Mouse (Mus musculus) forebrain, embryonic 12.5 days (tissue): ENCODE results near the gene Kifap3. TPM values are rescaled to one million over a fixed set of nuclear protein-coding genes. Genes with fewer than 3 reads are reported as not detected.

Experiments used
- ATAC-seq: fragments of 200-750 bp; cut with Nextera tagmentation; 2 replicates; pipeline ENCODE4 v1.8.0; 2017; ENCODE audit warnings: moderate TSS enrichment; ENCODE audit not compliant: low FRiP score
- H3K27ac ChIP-seq: fragments of 300-500 bp; sonication (generic); 2 replicates; pipeline ENCODE4 v1.5.1; 2016; ENCODE audit warnings: mild to moderate bottlenecking
- H3K27me3 ChIP-seq: fragments of 300-500 bp; sonication (generic); 2 replicates; pipeline ENCODE4 v1.6.1; 2016; ENCODE audit warnings: mild to moderate bottlenecking
- H3K36me3 ChIP-seq: fragments of 300-500 bp; sonication (generic); replicated peaks from 2 replicates; pipeline ENCODE4 v1.6.1; 2016; ENCODE audit warnings: mild to moderate bottlenecking
- H3K4me1 ChIP-seq: fragments of 300-500 bp; sonication (generic); 2 replicates; pipeline ENCODE4 v1.6.1; 2016
- H3K4me2 ChIP-seq: fragments of 300-500 bp; sonication (generic); 2 replicates; pipeline ENCODE4 v1.6.1; 2016; ENCODE audit warnings: mild to moderate bottlenecking, moderate library complexity
- H3K4me3 ChIP-seq: fragments of 300-500 bp; sonication (generic); replicated peaks from 2 replicates; pipeline ENCODE4 v1.5.1; 2016; ENCODE audit warnings: mild to moderate bottlenecking
- H3K9ac ChIP-seq: fragments of 300-500 bp; sonication (generic); 2 replicates; pipeline ENCODE4 v1.6.1; 2016; ENCODE audit warnings: mild to moderate bottlenecking
- H3K9me3 ChIP-seq: fragments of 300-500 bp; sonication (generic); 2 replicates; pipeline ENCODE4 v1.6.1; 2016
- WGBS: fragments of 180-500 bp; shearing (Covaris S2); methylation state at CpG from one replicate; pipeline ENCODE4 v1.1.7; 2016; 5-methylcytosine and 5-hydroxymethylcytosine counted together
- polyA plus RNA-seq: library from polyadenylated mRNA; unstranded; fragments of >200 nt; fragmentation: Nextera tagmentation; extraction: Ambion mirVana; gene quantifications from 2 replicates; pipeline ENCODE4 v1.2.1, GENCODE M21; 2016

The Kifap3 gene
- polyA plus RNA-seq, 1 experiment from 2014 or later, result 54.6 TPM

DNA sequence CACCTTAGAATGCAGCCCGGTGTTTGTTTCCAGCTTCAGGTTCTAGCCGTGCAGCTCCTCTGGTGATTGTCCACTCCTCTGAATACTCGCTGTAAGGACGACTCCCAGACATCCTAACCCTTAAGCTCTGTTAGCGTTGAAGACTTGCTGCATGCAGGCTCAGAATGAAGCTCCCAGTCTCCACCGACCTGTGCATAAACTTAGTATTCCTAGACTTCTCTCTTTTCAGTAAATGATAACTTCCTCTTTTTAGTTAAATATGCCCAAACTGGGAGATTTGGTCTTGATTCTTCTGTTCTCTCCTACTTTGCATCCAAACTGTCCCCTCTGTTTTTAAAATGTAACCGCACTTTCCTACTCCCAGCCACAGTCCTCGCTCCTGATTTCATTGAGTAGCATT is 61.2 kb downstream of the Kifap3 start:
- no peak for ATAC-seq
- Histone ChIP-seq H3K9me3 (no peaks in the 10 kb centered on the region), H3K4me1 (no peaks in the 10 kb centered on the region), H3K4me3 (no peak overlapping the region), H3K27me3 (no peaks in the 10 kb centered on the region), H3K36me3 (no peaks in the 10 kb centered on the region), H3K27ac (no peak overlapping the region), H3K9ac (no peak overlapping the region), H3K4me2 (no peak overlapping the region)
- 91% methylated on average over 8 of the region's 8 CpGs for WGBS

DNA sequence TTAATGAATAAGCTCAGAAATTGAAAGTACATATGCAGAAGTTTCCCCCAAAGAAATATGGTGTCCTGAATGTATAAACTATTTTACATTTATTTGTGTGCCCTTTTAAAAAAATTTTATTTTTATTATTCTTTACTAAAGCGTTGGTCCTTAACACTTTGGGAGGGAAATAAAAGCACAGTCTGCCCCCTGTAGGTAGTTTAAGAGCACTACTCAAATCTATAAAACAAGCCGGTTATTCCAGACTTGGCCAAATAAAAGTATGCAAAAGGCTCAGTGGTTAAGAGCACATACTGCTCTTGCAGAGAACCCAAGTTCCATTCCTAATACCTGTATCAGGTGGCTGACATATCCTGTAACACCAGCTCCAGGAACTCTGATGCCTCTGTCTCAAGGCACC is 62.9 kb downstream of the Kifap3 start:
- 0 out of 2 replicates have a peak, but pooled peaks have one; percentile 27 for ATAC-seq
- Histone ChIP-seq H3K4me1 (no peaks in the 10 kb centered on the region), H3K9ac (no peak overlapping the region), H3K27me3 (no peaks in the 10 kb centered on the region), H3K4me3 (no peak overlapping the region), H3K27ac (no peak overlapping the region), H3K36me3 (no peaks in the 10 kb centered on the region), H3K9me3 (no peaks in the 10 kb centered on the region), H3K4me2 (no peak overlapping the region)
- whole genome bisulfite sequencing, result 58% methylated on average over 2 of the region's 2 CpGs

DNA sequence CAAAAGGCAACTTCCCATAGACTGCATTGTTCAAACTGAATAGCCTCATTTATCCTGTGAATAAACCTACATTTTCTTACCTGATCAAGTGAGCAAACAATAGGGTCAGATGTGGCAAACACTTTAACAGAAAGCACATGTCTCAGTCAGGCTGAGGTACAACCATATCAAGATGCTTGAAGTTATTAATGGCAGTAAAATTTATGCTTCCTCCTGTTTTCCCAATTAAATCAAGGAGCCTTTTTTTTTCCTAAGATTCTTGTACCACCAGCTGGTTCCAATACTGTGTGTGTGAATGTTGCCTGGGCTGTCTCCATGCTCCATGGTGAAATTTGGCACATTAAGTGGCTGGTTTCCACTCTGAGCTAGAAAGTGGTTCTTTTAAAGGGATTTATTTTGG is 64.5 kb downstream of the Kifap3 start:
- no peaks in the 10 kb centered on the region for H3K4me1 ChIP-seq
- H3K9me3 ChIP-seq, result no peaks in the 10 kb centered on the region
- no peak for ATAC-seq
- H3K9ac ChIP-seq, result no peak overlapping the region
- no peak overlapping the region for H3K4me3 ChIP-seq
- H3K27me3 ChIP-seq, result no peaks in the 10 kb centered on the region
- H3K27ac ChIP-seq, result no peak overlapping the region
- no peak overlapping the region for H3K4me2 ChIP-seq
- peaks cover 4% of the 10 kb centered on the region; the same call in 1 of the 2 replicates for H3K36me3 ChIP-seq

DNA sequence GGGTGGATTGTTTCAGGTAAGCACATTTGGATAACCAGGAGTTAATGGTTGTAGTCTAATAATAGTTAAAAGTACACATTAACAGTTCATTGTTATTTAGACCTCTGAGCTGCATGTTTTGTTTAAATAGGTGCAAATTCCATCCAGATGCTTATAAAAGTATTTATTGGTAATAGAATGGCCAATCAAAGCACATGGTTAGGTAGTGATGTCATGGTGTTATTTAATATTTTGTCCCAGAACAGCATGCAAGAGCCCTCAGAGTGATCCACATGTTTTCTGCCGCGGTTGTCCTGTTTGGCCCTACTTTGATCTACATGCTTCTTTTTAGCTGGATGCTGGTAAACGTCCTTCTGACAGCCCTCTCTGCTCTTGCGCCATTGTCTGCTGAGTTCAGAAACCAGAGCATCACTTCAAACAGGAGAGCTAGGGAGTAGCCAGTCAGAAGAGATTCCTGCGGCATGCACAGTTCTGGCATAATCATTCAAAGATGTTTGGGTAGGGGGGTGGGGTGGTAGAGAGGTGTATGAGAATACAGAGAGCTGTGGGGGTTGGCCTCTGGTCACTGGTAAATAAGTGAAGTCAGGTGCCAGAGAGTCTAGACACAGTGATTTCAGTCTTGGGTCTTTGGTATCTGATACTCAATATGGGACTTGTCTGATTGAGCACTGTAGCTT is 73.6 kb downstream of the Kifap3 start:
- H3K27me3 ChIP-seq, result no peaks in the 10 kb centered on the region
- WGBS, result 77% methylated on average over 5 of the region's 5 CpGs
- no peak overlapping the region for H3K4me2 ChIP-seq
- no peaks in the 10 kb centered on the region for H3K9me3 ChIP-seq
- H3K4me1 ChIP-seq, result no peaks in the 10 kb centered on the region
- no peak overlapping the region for H3K4me3 ChIP-seq
- H3K36me3 ChIP-seq, result peaks cover 15% of the 10 kb centered on the region
- no peak for ATAC-seq
- no peak overlapping the region for H3K9ac ChIP-seq
- no peak overlapping the region for H3K27ac ChIP-seq

DNA sequence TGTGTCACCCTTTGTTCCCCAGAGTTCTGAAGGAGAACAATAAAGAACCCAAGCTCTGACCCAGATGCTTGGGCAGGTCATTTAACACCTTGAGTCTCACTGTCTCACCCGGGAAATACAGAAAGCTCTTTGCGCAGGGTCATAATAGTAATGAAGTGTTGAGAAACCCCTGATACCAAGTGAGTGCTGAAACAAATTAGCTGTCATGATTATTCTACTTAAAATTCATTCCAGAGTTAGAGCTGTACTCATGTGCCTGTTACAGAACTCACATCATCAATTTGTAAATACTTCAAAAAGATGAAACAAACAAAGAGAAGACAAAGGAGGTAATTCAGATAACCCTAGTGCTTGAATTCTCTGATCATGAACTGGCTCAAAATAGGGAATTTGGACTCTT is 79.0 kb downstream of the Kifap3 start:
- peaks cover 34% of the 10 kb centered on the region for H3K36me3 ChIP-seq
- no peak overlapping the region for H3K9ac ChIP-seq
- no peak overlapping the region for H3K4me3 ChIP-seq
- 87% methylated on average over 2 of the region's 2 CpGs for WGBS
- no peaks in the 10 kb centered on the region for H3K27me3 ChIP-seq
- no peaks in the 10 kb centered on the region for H3K4me1 ChIP-seq
- no peak for ATAC-seq
- no peaks in the 10 kb centered on the region for H3K9me3 ChIP-seq
- H3K27ac ChIP-seq, result no peak overlapping the region
- H3K4me2 ChIP-seq, result no peak overlapping the region

GRCm38 (mm10) chr1:163861538-163861937 is 82.2 kb downstream of the Kifap3 start:
- peaks cover 43% of the 10 kb centered on the region for H3K36me3 ChIP-seq
- H3K27ac ChIP-seq, result no peak overlapping the region

DNA sequence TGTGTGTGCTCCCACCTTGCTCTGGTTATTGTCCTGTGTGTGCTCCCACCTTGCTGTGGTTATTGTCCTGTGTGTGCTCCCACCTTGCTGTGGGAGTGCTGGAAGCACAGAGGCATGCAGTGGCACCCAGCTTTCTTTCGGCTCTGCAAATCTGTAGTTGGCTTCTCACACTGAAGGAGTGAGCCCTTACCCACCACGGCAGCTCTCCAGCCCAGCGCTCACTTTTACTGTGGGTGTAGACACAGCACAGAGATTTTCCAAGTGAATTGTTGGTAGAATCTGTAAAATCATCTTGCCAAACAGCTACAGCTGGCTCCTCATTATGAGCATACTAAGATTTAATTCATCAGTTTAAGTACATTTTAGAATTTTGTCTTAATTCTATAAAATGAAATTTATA is 93.8 kb downstream of the Kifap3 start:
- ATAC-seq, result no peak
- no peak overlapping the region for H3K4me2 ChIP-seq
- no peaks in the 10 kb centered on the region for H3K9me3 ChIP-seq
- no peak overlapping the region for H3K27ac ChIP-seq
- H3K27me3 ChIP-seq, result no peaks in the 10 kb centered on the region
- 0 out of 2 replicates have a peak, but pooled peaks cover 4% of the 10 kb centered on the region for H3K36me3 ChIP-seq
- H3K4me3 ChIP-seq, result no peak overlapping the region
- WGBS, result 95% methylated on average over 3 of the region's 3 CpGs
- H3K4me1 ChIP-seq, result no peaks in the 10 kb centered on the region
- H3K9ac ChIP-seq, result no peak overlapping the region

More at GRCm38 (mm10) chr1:163861538-163861937, 82.2 kb downstream of the Kifap3 start:
- Histone ChIP-seq H3K9ac (no peak overlapping the region), H3K4me2 (no peak overlapping the region), H3K9me3 (no peaks in the 10 kb centered on the region), H3K4me3 (no peak overlapping the region), H3K4me1 (no peaks in the 10 kb centered on the region), H3K27me3 (no peaks in the 10 kb centered on the region)
- ATAC-seq, result no peak

GRCm38 (mm10) chr1:163889629-163890028 is 110.2 kb downstream of the Kifap3 start:
- H3K9me3 ChIP-seq, result no peaks in the 10 kb centered on the region
- H3K4me2 ChIP-seq, result no peak overlapping the region
- ATAC-seq, result no peak
- no peak overlapping the region for H3K4me3 ChIP-seq
- H3K4me1 ChIP-seq, result no peaks in the 10 kb centered on the region
- no peak overlapping the region for H3K27ac ChIP-seq
- H3K36me3 ChIP-seq, result no peaks in the 10 kb centered on the region
- no peaks in the 10 kb centered on the region for H3K27me3 ChIP-seq
- no peak overlapping the region for H3K9ac ChIP-seq

GRCm38 (mm10) chr1:163893294-163893693 is 113.9 kb downstream of the Kifap3 start:
- Histone ChIP-seq H3K27ac (no peak overlapping the region), H3K27me3 (no peaks in the 10 kb centered on the region), H3K9me3 (no peaks in the 10 kb centered on the region), H3K9ac (no peak overlapping the region), H3K36me3 (no peaks in the 10 kb centered on the region), H3K4me2 (no peak overlapping the region), H3K4me1 (no peaks in the 10 kb centered on the region), H3K4me3 (no peak overlapping the region)
- WGBS, result 93% methylated on average over 5 of the region's 5 CpGs
- no peak for ATAC-seq

GRCm38 (mm10) chr1:163893774-163894527 is 114.6 kb downstream of the Kifap3 start:
- Histone ChIP-seq H3K9me3 (no peaks in the 10 kb centered on the region), H3K4me3 (no peak overlapping the region), H3K27me3 (no peaks in the 10 kb centered on the region), H3K4me2 (no peak overlapping the region), H3K9ac (no peak overlapping the region), H3K27ac (no peak overlapping the region), H3K36me3 (no peaks in the 10 kb centered on the region), H3K4me1 (no peaks in the 10 kb centered on the region)
- 79% methylated on average over 11 of the region's 11 CpGs for WGBS
- ATAC-seq, result no peak

GRCm38 (mm10) chr1:163898291-163898764 is 118.9 kb downstream of the Kifap3 start:
- no peak for ATAC-seq
- Histone ChIP-seq H3K27me3 (no peaks in the 10 kb centered on the region), H3K4me2 (no peak overlapping the region), H3K27ac (no peak overlapping the region), H3K4me3 (no peak overlapping the region), H3K9ac (no peak overlapping the region), H3K36me3 (no peaks in the 10 kb centered on the region), H3K9me3 (no peaks in the 10 kb centered on the region), H3K4me1 (no peaks in the 10 kb centered on the region)
- 58% methylated on average over 5 of the region's 5 CpGs for WGBS

DNA sequence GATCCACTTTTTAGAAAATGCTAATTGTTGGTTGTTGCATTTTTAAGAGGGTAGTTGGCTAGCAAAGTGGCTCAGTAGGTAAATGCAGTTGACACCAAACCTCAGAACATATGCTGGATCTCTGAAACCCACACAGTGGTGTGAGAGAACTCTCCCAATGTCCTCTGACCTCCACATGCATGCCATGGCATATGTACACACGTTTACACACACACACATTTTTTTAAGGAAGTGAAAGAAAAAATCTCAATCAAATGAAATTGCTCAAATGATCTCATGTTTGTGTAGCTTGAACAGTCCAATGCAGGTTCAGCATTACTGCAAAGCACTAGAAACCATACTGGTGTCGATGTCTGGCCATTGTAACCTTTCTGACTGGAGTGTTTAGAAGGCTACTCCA is 120.2 kb downstream of the Kifap3 start:
- Histone ChIP-seq H3K4me2 (no peak overlapping the region), H3K4me1 (no peaks in the 10 kb centered on the region), H3K9me3 (no peaks in the 10 kb centered on the region), H3K9ac (no peak overlapping the region), H3K27me3 (no peaks in the 10 kb centered on the region), H3K4me3 (no peak overlapping the region), H3K36me3 (no peaks in the 10 kb centered on the region), H3K27ac (no peak overlapping the region)
- ATAC-seq, result no peak
- 97% methylated on average over 2 of the region's 2 CpGs for WGBS

DNA sequence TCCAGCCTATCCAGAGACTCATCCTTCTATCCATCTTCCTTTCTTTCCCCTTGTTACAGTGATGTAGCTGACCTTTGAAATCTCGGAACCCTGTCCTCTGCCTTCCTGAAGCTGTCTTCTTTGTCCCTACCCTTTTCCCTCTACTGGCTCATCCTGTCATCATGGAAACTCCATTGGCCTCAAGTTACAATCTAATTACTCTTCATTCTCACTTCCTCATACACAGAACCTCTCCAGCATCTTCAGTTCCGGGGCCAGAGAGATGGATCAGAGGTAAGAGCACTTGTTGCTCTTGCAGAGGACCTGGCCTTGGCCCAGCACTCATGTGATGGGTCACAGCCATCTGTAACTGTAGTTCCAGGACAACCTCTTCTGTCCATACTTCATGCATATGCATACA is 120.8 kb downstream of the Kifap3 start:
- Histone ChIP-seq H3K4me3 (no peak overlapping the region), H3K36me3 (no peaks in the 10 kb centered on the region), H3K4me1 (no peaks in the 10 kb centered on the region), H3K9me3 (no peaks in the 10 kb centered on the region), H3K4me2 (no peak overlapping the region), H3K9ac (no peak overlapping the region), H3K27ac (no peak overlapping the region), H3K27me3 (no peaks in the 10 kb centered on the region)
- no peak for ATAC-seq
- 85% methylated on average over 2 of the region's 2 CpGs for WGBS
